Mouse (Mus musculus) heart, embryonic 13.5 days (tissue): ENCODE measurements around the gene Pfkfb4. TPM values are rescaled to one million over a fixed set of nuclear protein-coding genes. Genes with fewer than 3 reads are reported as not detected.

Experiments
- ATAC-seq: fragments of 200-750 bp; cut with Nextera tagmentation; 2 replicates; pipeline ENCODE4 v1.8.0; 2017; ENCODE audit warnings: moderate TSS enrichment; ENCODE audit not compliant: insufficient number of reproducible peaks, low FRiP score, low TSS enrichment; ENCODE audit errors: extremely low read depth
- H3K27ac ChIP-seq: fragments of 300-500 bp; sonication (generic); replicated peaks from 2 replicates; pipeline ENCODE4 v1.5.1; 2015; ENCODE audit warnings: moderate library complexity, mild to moderate bottlenecking, inconsistent platforms
- H3K27me3 ChIP-seq: fragments of 300-500 bp; sonication (generic); replicated peaks from 2 replicates; pipeline ENCODE4 v1.6.1; 2015; ENCODE audit warnings: mild to moderate bottlenecking, inconsistent platforms
- H3K36me3 ChIP-seq: fragments of 300-500 bp; sonication (generic); 2 replicates; pipeline ENCODE4 v1.6.1; 2015; ENCODE audit warnings: mild to moderate bottlenecking, inconsistent platforms
- H3K4me1 ChIP-seq: fragments of 300-500 bp; sonication (generic); 2 replicates; pipeline ENCODE4 v1.6.1; 2015; ENCODE audit warnings: inconsistent platforms
- H3K4me2 ChIP-seq: fragments of 300-500 bp; sonication (generic); 2 replicates; pipeline ENCODE4 v1.6.1; 2015; ENCODE audit warnings: inconsistent platforms, mild to moderate bottlenecking, moderate library complexity
- H3K4me3 ChIP-seq: fragments of 300-500 bp; sonication (generic); 2 replicates; pipeline ENCODE4 v1.5.1; 2015; ENCODE audit warnings: moderate library complexity, mild to moderate bottlenecking, inconsistent platforms
- H3K9ac ChIP-seq: fragments of 300-500 bp; sonication (generic); 2 replicates; pipeline ENCODE4 v1.6.1; 2015; ENCODE audit warnings: inconsistent platforms, mild to moderate bottlenecking, moderate library complexity
- H3K9me3 ChIP-seq: fragments of 300-500 bp; sonication (generic); 2 replicates; pipeline ENCODE4 v1.6.1; 2016; ENCODE audit warnings: inconsistent platforms
- WGBS: fragments of 180-500 bp; shearing (Covaris S2); methylation state at CpG from one replicate; pipeline ENCODE4 v1.1.7; 2015; ENCODE audit warnings: mixed read lengths; 5-methylcytosine and 5-hydroxymethylcytosine counted together
- polyA plus RNA-seq: library from polyadenylated mRNA; unstranded; fragments of >200 nt; fragmentation: Nextera tagmentation; extraction: Ambion mirVana; gene quantifications from 2 replicates; pipeline ENCODE4 v1.2.1, GENCODE M21; 2015

Pfkfb4 gene
- polyA plus RNA-seq, 1 experiment from 2014 or later: 2.9 TPM

- Histone ChIP-seq H3K9ac (no peak overlapping the region), H3K4me1 (no peaks in the 10 kb centered on the region), H3K36me3 (no peaks in the 10 kb centered on the region), H3K4me2 (no peak overlapping the region), H3K27me3 (no peaks in the 10 kb centered on the region), H3K9me3 (no peaks in the 10 kb centered on the region), H3K4me3 (no peak overlapping the region), H3K27ac (no peak overlapping the region)
- 76% methylated on average over 9 of the region's 9 CpGs for WGBS
- no peak for ATAC-seq
Observed at GRCm38 (mm10) chr9:108976483-108976882, 15.1 kb upstream of the Pfkfb4 start.

- no peak overlapping the region for H3K4me2 ChIP-seq
- no peaks in the 10 kb centered on the region for H3K27me3 ChIP-seq
- H3K4me1 ChIP-seq: no peaks in the 10 kb centered on the region
- 67% methylated on average over 7 of the region's 7 CpGs for WGBS
- no peak overlapping the region for H3K27ac ChIP-seq
- no peaks in the 10 kb centered on the region for H3K36me3 ChIP-seq
- H3K4me3 ChIP-seq: no peak overlapping the region
- ATAC-seq: no peak
- H3K9me3 ChIP-seq: no peaks in the 10 kb centered on the region
- no peak overlapping the region for H3K9ac ChIP-seq
Observed at GRCm38 (mm10) chr9:108977966-108978365, 13.6 kb upstream of the Pfkfb4 start.

- no peak overlapping the region for H3K4me3 ChIP-seq
- ATAC-seq: no peak
- H3K9me3 ChIP-seq: no peaks in the 10 kb centered on the region
- 75% methylated on average over 8 of the region's 8 CpGs for WGBS
- no peaks in the 10 kb centered on the region; the same call in 1 of the 2 replicates for H3K4me1 ChIP-seq
- H3K9ac ChIP-seq: no peak overlapping the region
- H3K27ac ChIP-seq: no peak overlapping the region
- no peaks in the 10 kb centered on the region for H3K36me3 ChIP-seq
- no peak overlapping the region for H3K4me2 ChIP-seq
- H3K27me3 ChIP-seq: no peaks in the 10 kb centered on the region
Observed at GRCm38 (mm10) chr9:108982498-108982897, 9.1 kb upstream of the Pfkfb4 start.

GRCm38 (mm10) chr9:108983209-108983608, 8.4 kb upstream of the Pfkfb4 start:
- ATAC-seq: no peak
- Histone ChIP-seq H3K27me3 (no peaks in the 10 kb centered on the region), H3K4me3 (no peak overlapping the region), H3K4me1 (peaks cover 7% of the 10 kb centered on the region), H3K27ac (no peak overlapping the region), H3K4me2 (no peak overlapping the region), H3K9me3 (no peaks in the 10 kb centered on the region), H3K9ac (no peak overlapping the region), H3K36me3 (no peaks in the 10 kb centered on the region)
- WGBS: 62% methylated on average over 9 of the region's 9 CpGs

GRCm38 (mm10) chr9:108985710-108986109, 5.9 kb upstream of the Pfkfb4 start, which contains the start of gene Ucn2:
Gene Ucn2 (plus strand): TSS chr9:108986010.
- Histone ChIP-seq H3K36me3 (no peaks in the 10 kb centered on the region), H3K4me2 (no peak within 1 kb of the TSS), H3K27ac (no peak within 1 kb of the TSS), H3K9me3 (no peaks in the 10 kb centered on the region), H3K9ac (no peak within 1 kb of the TSS), H3K27me3 (no peaks in the 10 kb centered on the region), H3K4me1 (peaks cover 32% of the 10 kb centered on the region), H3K4me3 (no peak within 1 kb of the TSS)
- no peak for ATAC-seq
- WGBS: 80% methylated on average over 4 of the region's 4 CpGs

- Histone ChIP-seq H3K27me3 (no peaks in the 10 kb centered on the region), H3K9ac (peak overlapping the region; percentile 54; the same call in 1 of the 2 replicates), H3K4me1 (peaks cover 45% of the 10 kb centered on the region), H3K4me2 (peak overlapping the region; percentile 64), H3K9me3 (no peaks in the 10 kb centered on the region), H3K27ac (no peak overlapping the region), H3K4me3 (peak overlapping the region; percentile 36), H3K36me3 (no peaks in the 10 kb centered on the region)
- no peak for ATAC-seq
- 17% methylated on average over 15 of the region's 15 CpGs for WGBS
Observed at GRCm38 (mm10) chr9:108987704-108988350, 3.8 kb upstream of the Pfkfb4 start.

- H3K4me2 ChIP-seq: peak overlapping the region; percentile 5; the same call in 1 of the 2 replicates
- no peak for ATAC-seq
- no peaks in the 10 kb centered on the region for H3K9me3 ChIP-seq
- peak overlapping the region; percentile 89 for H3K27ac ChIP-seq
- H3K36me3 ChIP-seq: no peaks in the 10 kb centered on the region
- H3K4me3 ChIP-seq: no peak overlapping the region
- no peaks in the 10 kb centered on the region for H3K27me3 ChIP-seq
- H3K4me1 ChIP-seq: peaks cover 50% of the 10 kb centered on the region
- WGBS: 72% methylated on average over 4 of the region's 4 CpGs
- no peak overlapping the region for H3K9ac ChIP-seq
Observed at GRCm38 (mm10) chr9:108989802-108990461, 1.6 kb upstream of the Pfkfb4 start.

GRCm38 (mm10) chr9:108990462-108990820, 1.1 kb upstream of the Pfkfb4 start:
- peak overlapping the region; percentile 89 for H3K27ac ChIP-seq
- H3K9me3 ChIP-seq: no peaks in the 10 kb centered on the region
- no peak for ATAC-seq
- H3K9ac ChIP-seq: no peak overlapping the region
- no peak overlapping the region for H3K4me2 ChIP-seq
- peaks cover 52% of the 10 kb centered on the region for H3K4me1 ChIP-seq
- WGBS: 82% methylated on average over 7 of the region's 7 CpGs
- no peak overlapping the region for H3K4me3 ChIP-seq
- H3K36me3 ChIP-seq: no peaks in the 10 kb centered on the region
- H3K27me3 ChIP-seq: no peaks in the 10 kb centered on the region

- Histone ChIP-seq H3K4me3 (peak overlapping the region; percentile 64), H3K4me1 (peaks cover 52% of the 10 kb centered on the region), H3K4me2 (peak overlapping the region; percentile 88), H3K9me3 (no peaks in the 10 kb centered on the region), H3K27me3 (no peaks in the 10 kb centered on the region), H3K27ac (0 out of 2 replicates have a peak overlapping the region, but pooled peaks have one; percentile 33), H3K9ac (peak overlapping the region; percentile 84), H3K36me3 (no peaks in the 10 kb centered on the region)
- 13% methylated on average over 18 of the region's 18 CpGs for WGBS
- peak; percentile 1; the same call in 1 of the 2 replicates for ATAC-seq
Observed at GRCm38 (mm10) chr9:108992085-108992469, 499 bp downstream of the Pfkfb4 start.

- Histone ChIP-seq H3K27ac (no peak overlapping the region), H3K9ac (no peak overlapping the region), H3K9me3 (no peaks in the 10 kb centered on the region), H3K4me3 (peak overlapping the region; percentile 64), H3K4me1 (peaks cover 49% of the 10 kb centered on the region), H3K36me3 (no peaks in the 10 kb centered on the region), H3K27me3 (no peaks in the 10 kb centered on the region), H3K4me2 (peak overlapping the region; percentile 88)
- no peak for ATAC-seq
- WGBS: 56% methylated on average over 9 of the region's 9 CpGs
Observed at GRCm38 (mm10) chr9:108992620-108993361, 1.2 kb downstream of the Pfkfb4 start.

- H3K36me3 ChIP-seq: no peaks in the 10 kb centered on the region
- H3K9ac ChIP-seq: no peak overlapping the region
- peaks cover 18% of the 10 kb centered on the region for H3K4me1 ChIP-seq
- no peaks in the 10 kb centered on the region for H3K9me3 ChIP-seq
- H3K4me3 ChIP-seq: no peak overlapping the region
- no peak overlapping the region for H3K4me2 ChIP-seq
- ATAC-seq: no peak
- no peaks in the 10 kb centered on the region for H3K27me3 ChIP-seq
- 64% methylated on average over 9 of the region's 9 CpGs for WGBS
- no peak overlapping the region for H3K27ac ChIP-seq
Observed at GRCm38 (mm10) chr9:108996411-108996810, 4.8 kb downstream of the Pfkfb4 start.
